Mouse (Mus musculus): ENCODE results near the gene Lrrk1.

GRCm38 (mm10) chr7:66253975-66254651 is 134.0 kb downstream of the Lrrk1 start:
- TF ChIP-seq USF1 (IDR thresholded peaks at IDR 0.05; ENCODE audit: low read depth, low read length): no peak
- TF ChIP-seq HCFC1 (IDR thresholded peaks at IDR 0.05; ENCODE audit: low read depth, low read length): no peak
- no peak for TF ChIP-seq MXI1 (IDR thresholded peaks at IDR 0.05; ENCODE audit: low read depth, low read length)
- TF ChIP-seq E2F4 (IDR thresholded peaks at IDR 0.05; ENCODE audit: insufficient replicate concordance, low read depth, low read length): no peak
- no peak for TF ChIP-seq POLR2A (IDR thresholded peaks at IDR 0.05; ENCODE audit: low read depth, low read length)
- no peak for TF ChIP-seq CTCF (conservative IDR thresholded peaks at IDR 0.05 in 1 of 2, IDR thresholded peaks at IDR 0.05 in 1 of 2; ENCODE audit: low read depth in 2 of 2, low read length in 2 of 2)
- no peak for TF ChIP-seq GABPA (IDR thresholded peaks at IDR 0.05; ENCODE audit: insufficient replicate concordance, low read depth, low read length)
- TF ChIP-seq ELF1 (IDR thresholded peaks at IDR 0.05; ENCODE audit: low read depth, low read length): no peak
- no peak for TF ChIP-seq MAX (IDR thresholded peaks at IDR 0.05; ENCODE audit: low read length)
- no peak for TF ChIP-seq ZC3H11A (IDR thresholded peaks at IDR 0.05; ENCODE audit: low read depth, low read length)
- TF ChIP-seq EP300 (IDR thresholded peaks at IDR 0.05; ENCODE audit: low read length): no peak
- no peak for TF ChIP-seq NRF1 (IDR thresholded peaks at IDR 0.05; ENCODE audit: low read depth, low read length)
- TF ChIP-seq TBP (conservative IDR thresholded peaks at IDR 0.05; ENCODE audit: low read depth, low read length): no peak

Data from CH12.LX (cell line).